Mouse (Mus musculus): ENCODE data around the gene Msh5.
A peak's percentile ranks its signal among the peaks of the same experiment; 100 is the strongest.

The Msh5 gene

DNA sequence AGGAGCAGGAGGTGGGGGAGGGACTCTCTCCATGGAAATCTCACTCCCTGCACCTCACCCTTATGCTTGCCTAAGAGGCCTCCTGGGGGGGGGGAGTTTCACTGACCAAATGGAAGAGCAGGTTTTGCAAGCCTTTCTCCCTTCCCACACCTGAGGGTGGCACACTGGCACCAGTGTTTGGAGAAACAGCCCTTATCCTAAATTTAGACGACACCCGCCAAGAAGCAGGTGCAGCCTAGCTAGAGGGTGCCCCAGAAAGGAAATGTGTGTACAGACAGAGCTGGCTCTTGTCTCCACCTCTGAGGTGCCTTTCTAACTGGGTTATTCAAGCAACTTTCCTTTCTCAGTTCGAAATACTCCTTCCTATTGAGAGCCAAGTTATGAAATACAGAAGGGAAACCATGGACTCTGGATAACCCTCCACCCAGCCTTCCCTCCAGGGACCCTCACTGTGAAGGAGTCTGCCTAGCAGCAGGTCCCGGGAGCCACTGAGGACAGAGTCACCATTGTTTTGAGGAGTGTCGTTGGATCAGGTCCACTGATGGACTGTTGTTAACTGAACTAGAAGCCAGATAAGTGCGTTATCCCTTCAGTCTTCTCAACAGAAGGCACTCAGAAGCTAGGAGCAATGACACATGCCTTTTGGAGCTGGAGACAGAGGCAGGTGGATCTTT is 24.1 kb upstream of the Msh5 start:
- DNase-seq (ENCODE audit: low spot score in 2 of 2) = no peak

DNA sequence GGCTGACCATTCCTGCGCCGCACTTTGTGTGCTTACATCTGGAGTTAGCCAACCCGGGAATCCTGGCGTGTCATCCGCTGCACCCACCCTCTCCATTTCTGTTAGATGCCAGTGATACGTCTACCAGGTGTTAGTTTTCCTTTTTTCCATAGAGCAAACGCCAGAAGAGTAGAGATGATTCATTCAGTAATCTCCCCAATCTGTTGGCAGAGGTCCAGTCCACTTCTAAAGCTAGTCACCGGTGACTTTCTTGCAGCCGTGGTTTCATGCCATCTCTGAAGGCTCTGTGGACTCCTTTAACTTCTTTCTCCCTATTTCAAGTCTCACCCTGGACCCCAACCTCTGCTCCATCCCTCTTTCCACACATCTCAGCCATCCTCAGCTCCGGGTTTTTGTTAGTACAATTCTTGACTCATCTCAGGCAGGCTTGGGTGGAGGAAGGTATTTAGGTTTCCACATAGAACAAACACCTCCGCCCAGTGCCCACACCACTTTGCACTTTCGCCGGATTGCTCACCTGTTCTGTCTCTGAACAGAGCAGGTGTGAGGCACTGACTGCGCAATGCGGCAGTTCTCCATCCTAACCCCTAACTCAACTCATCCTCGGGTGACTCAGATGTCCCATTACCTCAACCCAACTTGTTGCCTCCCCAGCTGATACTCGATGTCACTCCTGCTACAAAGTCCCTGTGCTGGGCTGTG is 21.8 kb upstream of the Msh5 start:
- peak in 1 of 2 experiments; percentile 54 for DNase-seq (ENCODE audit: low spot score in 2 of 2)

GRCm38 (mm10) chr17:35066084-35066483 is 19.5 kb upstream of the Msh5 start, which contains the start of gene Mpig6b:
Mpig6b (minus strand) TSS chr17:35066184.
- no peak for DNase-seq (ENCODE audit: low spot score in 2 of 2)

GRCm38 (mm10) chr17:35064951-35065947 is 18.7 kb upstream of the Msh5 start, which contains the start of gene Ly6g6c:
Ly6g6c (plus strand) TSS chr17:35065388.
- peak; percentile 73 to 77 for DNase-seq (ENCODE audit: low spot score in 2 of 2)

DNA sequence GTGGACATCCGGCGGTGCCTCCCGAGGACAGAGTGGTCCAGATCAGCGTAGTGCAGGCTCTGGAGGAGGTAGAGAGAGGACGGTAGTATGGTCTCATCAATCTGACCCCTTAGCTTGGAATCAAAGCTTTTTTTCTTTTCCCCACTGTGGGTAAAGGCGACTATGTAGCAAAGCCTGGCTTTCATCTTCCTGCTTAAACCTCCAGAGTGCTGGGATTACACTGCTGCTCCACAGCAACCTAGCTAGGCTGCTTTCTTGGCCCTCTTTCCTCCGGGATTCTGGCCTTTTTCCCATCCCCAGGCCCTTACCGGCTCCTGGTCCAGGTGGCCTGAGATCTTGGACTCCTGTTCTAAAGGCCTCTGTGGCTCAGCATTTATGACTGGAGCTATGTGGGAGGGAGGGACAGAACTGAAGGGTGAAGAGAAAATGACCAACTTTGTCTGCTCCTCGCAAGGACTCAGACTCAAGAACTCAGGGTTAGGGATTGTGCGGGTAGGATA is 17.9 kb upstream of the Msh5 start:
- DNase-seq (ENCODE audit: low spot score in 2 of 2) = peak in 1 of 2 experiments; percentile 39

GRCm38 (mm10) chr17:35063466-35063865 is 16.9 kb upstream of the Msh5 start:
- no peak for DNase-seq (ENCODE audit: low spot score in 2 of 2)

DNA sequence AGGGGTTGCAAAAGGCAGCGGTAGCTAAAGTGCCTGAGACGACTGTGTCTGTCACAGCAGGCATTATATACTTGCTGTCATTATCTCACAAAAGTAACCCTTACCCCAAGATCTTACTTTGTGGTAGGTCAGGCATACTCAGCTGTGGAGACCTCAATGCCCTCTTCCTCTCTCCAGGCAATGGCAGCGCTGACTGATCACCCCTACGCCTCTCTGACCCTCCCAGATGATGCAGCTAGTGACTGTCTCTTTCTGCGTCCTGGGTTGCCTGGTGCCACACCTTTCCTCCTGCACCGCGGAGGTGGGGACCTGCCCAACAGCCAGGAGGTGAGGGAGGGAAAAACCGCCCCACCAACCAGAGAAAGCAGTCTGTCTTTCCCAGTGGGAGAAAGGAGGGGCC is 14.8 kb upstream of the Msh5 start:
- no peak for DNase-seq (ENCODE audit: low spot score in 2 of 2)

DNA sequence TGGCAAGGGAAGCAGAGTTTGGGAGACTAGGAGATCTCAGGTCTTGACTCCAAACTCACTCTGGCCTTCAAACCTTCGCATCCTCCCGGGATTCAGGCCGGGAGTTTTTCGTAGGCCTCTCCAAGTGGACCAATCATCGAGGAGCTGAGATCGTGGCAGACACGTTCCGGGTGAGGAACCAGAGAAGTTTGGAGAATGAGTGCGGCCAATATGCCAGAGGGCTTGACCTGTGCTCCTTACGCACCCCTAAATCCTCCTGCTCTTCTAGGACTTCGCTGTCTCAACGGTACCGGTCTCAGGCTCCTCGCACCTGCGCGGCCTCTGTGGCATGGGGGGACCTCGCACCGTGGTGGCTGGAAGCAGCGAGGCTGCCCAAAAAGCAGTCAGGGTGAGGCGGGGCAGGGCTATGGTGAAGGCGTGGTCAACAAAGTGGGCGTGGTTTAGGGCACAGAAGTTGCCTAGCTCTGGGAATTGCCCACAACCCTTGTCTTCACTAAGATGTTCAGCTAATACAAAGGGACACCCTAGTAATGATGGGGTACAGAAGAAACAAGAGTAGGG is 14.3 kb upstream of the Msh5 start:
- DNase-seq (ENCODE audit: low spot score in 2 of 2) = no peak

GRCm38 (mm10) chr17:35060071-35060470 is 13.5 kb upstream of the Msh5 start:
- no peak for DNase-seq (ENCODE audit: low spot score in 2 of 2)

DNA sequence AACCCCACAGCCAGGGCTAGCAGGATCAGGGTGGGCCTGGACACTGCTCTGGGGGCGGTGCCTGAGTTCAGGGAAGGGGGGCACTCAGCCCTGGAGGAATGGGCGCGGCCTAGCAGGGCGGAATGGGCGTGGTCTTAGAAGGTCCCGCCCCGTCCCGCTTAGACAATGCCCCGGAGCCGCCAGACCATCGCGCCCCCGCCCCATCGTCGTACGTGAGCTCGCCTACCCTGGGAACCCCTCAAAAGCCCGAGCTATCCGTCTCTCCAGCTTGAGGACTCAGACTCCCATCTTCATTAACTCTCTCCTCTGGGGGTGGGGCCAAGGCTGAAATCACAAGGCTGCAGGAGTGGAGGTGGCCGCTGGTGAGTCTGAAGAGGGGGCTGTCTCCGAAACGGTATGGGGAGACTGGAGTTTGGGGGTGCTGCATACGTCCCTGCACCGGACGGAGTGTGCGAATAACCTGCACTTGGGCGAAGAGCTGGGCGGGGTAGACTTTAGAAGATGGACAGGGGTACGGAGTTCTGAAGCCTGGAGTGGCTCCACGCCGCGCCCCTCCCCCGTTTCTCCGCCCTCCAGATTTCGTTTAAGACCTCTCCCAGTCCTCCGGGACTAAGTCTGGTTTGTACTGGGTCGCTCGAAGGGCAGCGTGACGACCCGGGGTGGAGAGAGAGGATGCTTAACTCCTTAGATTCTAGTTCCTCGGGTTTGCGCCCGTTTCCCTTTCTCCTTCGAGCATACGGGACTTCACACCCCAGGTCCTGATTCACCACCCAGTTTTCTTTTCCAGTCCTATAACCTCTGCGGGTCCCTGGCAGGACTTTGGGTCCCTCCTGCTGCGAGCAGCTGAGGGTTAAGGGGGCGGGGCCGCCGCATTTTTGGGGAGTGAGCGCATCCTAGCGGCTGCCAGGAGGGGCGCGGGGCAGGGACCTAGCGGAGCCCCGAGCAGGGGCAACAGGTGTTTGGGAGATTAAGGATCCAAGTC is 12.7 kb upstream of the Msh5 start, which contains the start of gene Ddah2:
Gene Ddah2, plus strand, starts transcription at position 125 of the 982 bp plus-strand sequence.
- peak; percentile 78 to 80 for DNase-seq (ENCODE audit: low spot score in 2 of 2)

GRCm38 (mm10) chr17:35058316-35058715 is 11.8 kb upstream of the Msh5 start:
- no peak for DNase-seq (ENCODE audit: low spot score in 2 of 2)

- no peak for DNase-seq (ENCODE audit: low spot score in 2 of 2)
Measured at GRCm38 (mm10) chr17:35057090-35057489, 10.5 kb upstream of the Msh5 start.

- no peak for DNase-seq (ENCODE audit: low spot score in 2 of 2)
Measured at GRCm38 (mm10) chr17:35055691-35056495, 9.3 kb upstream of the Msh5 start.

GRCm38 (mm10) chr17:35052271-35052798 is 5.8 kb upstream of the Msh5 start:
- no peak for DNase-seq (ENCODE audit: low spot score in 2 of 2)

DNA sequence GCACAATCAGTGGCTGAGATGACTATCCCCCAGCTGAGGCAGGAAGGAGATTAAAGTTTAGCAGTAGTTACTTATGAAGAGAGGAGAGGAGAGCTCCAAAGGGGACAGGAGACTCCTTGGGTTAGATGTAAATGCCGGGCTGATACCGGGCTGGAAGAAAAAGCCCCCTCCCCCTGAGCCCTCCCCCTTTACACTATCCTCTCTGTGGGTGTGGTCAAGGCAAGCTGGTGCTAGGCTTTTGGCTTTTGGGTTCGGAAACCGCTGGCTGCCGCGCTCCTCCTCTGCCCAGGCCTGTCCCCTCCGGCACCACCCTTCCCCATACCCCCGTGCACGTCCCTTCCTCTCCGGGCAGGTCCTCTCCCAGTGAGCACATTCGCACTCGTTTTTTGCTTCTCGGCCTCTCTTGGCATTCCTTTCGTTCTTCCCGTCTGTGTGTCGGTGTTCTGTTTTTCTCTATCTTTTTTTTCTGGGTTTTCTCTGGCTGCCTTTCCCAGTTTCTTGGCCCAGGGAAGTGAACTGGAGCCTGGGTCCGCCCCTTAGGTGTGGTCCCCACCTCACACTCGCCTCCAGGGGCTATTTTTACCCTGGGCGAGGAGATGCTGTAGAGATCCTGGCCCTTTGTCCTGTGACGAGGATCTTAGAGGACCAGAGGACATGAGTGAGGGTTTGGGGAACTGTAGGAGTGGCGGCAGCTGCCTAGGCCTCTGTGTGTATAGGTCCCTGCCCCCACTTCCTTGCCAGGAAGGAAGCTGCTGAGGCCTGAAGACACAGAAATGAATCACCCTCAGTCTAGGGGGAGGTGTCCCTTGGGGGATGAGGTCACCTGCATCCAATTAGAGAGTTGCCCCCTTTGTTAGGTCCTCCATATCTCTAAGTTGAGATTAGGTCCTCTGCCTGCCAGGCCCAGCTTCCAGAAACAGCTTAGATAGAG is 4.9 kb upstream of the Msh5 start:
- peak in 1 of 2 experiments; percentile 66 for DNase-seq (ENCODE audit: low spot score in 2 of 2)

- peak; percentile 69 to 77 for DNase-seq (ENCODE audit: low spot score in 2 of 2)
Measured at GRCm38 (mm10) chr17:35050126-35050750, 3.7 kb upstream of the Msh5 start.

DNA sequence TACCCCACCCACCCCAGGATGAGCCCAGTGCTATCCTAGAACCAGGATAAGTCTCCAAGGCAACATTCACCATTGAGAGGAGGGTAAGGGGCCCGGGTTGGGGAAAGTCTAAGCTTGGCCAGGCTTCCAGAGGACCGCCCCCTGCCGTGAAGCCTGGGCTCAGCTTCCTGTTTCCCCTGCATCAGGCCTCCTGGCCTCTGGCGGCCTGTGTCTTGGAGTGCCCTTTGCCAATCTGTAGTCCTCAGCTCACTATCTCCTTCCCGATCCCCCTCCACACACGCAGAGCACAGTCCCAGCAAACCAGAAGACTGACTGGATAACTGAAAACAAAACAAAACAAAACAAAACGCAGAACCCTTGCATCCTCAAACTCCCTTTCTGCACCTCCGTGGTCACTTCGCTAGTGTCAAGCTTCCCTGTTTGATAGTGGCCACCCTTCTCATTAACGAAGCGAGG is 3.0 kb upstream of the Msh5 start, which contains the start of gene Clic1:
Gene Clic1, plus strand, starts transcription at position 406 of the 456 bp plus-strand sequence.
- DNase-seq (ENCODE audit: low spot score in 2 of 2) = no peak
